Mouse (Mus musculus) subcutaneous adipose tissue, adult 2 months (tissue): Measurements from ENCODE around the gene Gm8246. TPM values are rescaled to one million over a fixed set of nuclear protein-coding genes. Genes with fewer than 3 reads are reported as not detected.

Experiments used
- polyA plus RNA-seq: library from polyadenylated mRNA; depleted of rRNA; stranded (reverse); fragments of >200 nt; gene quantifications from 2 replicates; pipeline ENCODE4 v1.2.3, GENCODE M21; 2012; ENCODE audit warnings: low replicate concordance; rRNA removed

The Gm8246 gene
- not detected in 2 replicates for polyA plus RNA-seq

DNA sequence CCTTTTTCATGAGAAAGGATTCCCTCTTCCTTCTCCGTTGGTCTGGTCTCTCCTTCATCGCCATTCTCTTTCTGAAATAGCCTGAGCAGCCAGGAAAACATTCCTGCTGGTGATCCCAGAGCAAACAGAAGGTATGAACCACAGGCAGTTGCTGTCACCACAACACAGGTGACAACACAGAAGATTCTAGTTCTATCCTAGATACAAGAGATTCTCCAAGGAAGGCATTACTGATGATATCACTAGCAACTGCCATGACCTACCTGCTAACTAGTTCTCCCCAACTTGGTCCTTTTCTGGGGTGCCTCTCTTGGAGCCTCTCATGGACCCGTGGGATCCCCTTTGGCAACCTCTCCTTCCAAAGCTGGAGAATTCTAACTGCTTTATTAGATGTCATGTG is at the start of gene Gm8246:
Gm8246 (minus strand) TSS at position 101 of the 400 bp plus-strand sequence.

DNA sequence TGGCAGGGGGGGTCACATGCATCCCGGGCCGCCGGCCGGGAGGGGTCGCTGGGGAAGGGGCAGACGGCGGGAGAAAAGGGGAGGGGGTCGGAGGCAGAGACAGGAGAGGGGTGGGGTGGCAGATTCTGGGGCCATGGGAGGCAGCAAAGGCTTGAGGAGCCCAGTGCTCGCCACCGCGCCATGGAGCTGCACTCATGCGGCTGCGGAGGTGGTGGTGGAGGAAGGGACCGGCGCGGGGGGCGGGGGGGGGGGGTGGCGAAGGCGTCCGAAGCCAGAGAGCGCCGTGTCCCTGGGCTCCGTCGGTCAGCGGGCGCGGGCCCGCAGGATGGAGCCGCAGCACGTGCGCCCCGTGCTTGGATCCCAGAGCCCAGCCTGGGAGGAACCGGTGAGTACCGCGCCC is 23.7 kb upstream of the Gm8246 start, which contains the start of gene Gm3488:
Gm3488 (plus strand) TSS at position 301 of the 400 bp plus-strand sequence.

DNA sequence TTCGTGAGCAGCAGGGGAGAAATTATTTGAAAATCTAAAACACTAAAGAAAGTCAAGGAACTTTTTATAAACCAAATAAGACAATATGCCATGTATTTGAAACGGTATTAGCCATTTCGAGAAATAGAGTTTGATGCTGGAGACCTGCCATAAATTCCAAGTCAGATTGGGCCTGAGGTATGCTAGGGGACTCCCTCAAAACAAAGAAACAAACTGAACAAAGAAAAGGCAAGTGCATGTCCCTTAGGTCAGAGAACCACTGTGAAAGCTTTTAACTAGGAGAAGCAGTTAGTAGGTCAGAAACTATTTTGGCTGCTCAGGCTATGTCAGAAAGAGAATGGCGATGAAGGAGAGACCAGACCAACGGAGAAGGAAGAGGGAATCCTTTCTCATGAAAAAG is 6.3 kb upstream of the Gm8246 start, which contains the start of gene Gm3187:
Gm3187 (plus strand) TSS at position 301 of the 400 bp plus-strand sequence.

DNA sequence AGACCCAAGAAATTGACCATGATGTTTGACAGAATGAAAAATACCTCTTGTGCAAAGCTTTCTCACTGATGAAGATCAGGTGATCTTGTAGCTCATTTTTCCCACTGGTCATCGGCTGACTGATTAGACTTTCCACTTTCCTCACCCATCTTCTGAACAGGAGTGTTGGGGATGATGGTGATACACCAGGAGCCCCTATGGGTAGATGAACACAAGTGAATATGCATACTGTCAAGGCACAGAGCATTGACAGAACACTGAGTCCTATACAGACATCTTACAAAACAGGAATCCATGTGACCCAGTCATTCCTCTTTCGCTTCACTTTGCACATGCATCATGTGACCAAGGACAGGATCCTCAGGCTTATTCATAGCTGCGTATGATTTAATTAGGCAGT is 22.3 kb downstream of the Gm8246 start, which contains the start of gene Gm3194:
Gm3194 (minus strand) TSS at position 101 of the 400 bp plus-strand sequence.

Other genes starting within 250 kb of the Gm8246 start
- not detected in 2 replicates for gene Gm3526, start 217.2 kb downstream of the Gm8246 start, polyA plus RNA-seq
- gene Gm3542, start 142.9 kb downstream of the Gm8246 start, polyA plus RNA-seq: not detected in 2 replicates
- 0.09 and 0.28 TPM in 2 replicates for gene Gm3500, start 88.8 kb downstream of the Gm8246 start, polyA plus RNA-seq
- 0.17 and 0.92 TPM in 2 replicates for gene Gm3194, start 22.4 kb downstream of the Gm8246 start, polyA plus RNA-seq
- gene Gm3187, start 6.4 kb upstream of the Gm8246 start, polyA plus RNA-seq: not detected in 2 replicates
- 0.14 and 0.47 TPM in 2 replicates for gene Gm3488, start 23.8 kb upstream of the Gm8246 start, polyA plus RNA-seq
- gene Gm3532, start 60.7 kb upstream of the Gm8246 start, polyA plus RNA-seq: not detected in 2 replicates
- not detected in 2 replicates for gene Gm8265, start 155.2 kb upstream of the Gm8246 start, polyA plus RNA-seq
- not detected in 2 replicates for gene Gm9603, start 209.6 kb upstream of the Gm8246 start, polyA plus RNA-seq